Mouse (Mus musculus) embryonic facial prominence, embryonic 14.5 days (tissue): Measurements from ENCODE around the gene Sec14l5. TPM values are rescaled to one million over a fixed set of nuclear protein-coding genes. Genes with fewer than 3 reads are reported as not detected.

ENCODE experiments used
- ATAC-seq: fragments of 200-750 bp; cut with Nextera tagmentation; 2 replicates; pipeline ENCODE4 v1.8.0; 2017; ENCODE audit warnings: low read depth, moderate number of reproducible peaks, moderate TSS enrichment
- DNase-seq: peaks from one replicate; pipeline ENCODE4 v3.0.0-alpha.2; 2015; ENCODE audit warnings: low spot score
- H3K27ac ChIP-seq: fragments of 300-500 bp; sonication (generic); replicated peaks from 2 replicates; pipeline ENCODE4 v1.5.1; 2014; ENCODE audit warnings: low read depth, mild to moderate bottlenecking, low read length, moderate library complexity
- H3K27me3 ChIP-seq: fragments of 300-500 bp; sonication (generic); replicated peaks from 2 replicates; pipeline ENCODE4 v1.6.1; 2014; ENCODE audit warnings: low read length; ENCODE audit not compliant: control insufficient read depth, insufficient read depth
- H3K36me3 ChIP-seq: fragments of 300-500 bp; sonication (generic); 2 replicates; pipeline ENCODE4 v1.6.1; 2014; ENCODE audit warnings: low read length, mixed read lengths; ENCODE audit not compliant: control insufficient read depth, insufficient read depth
- H3K4me1 ChIP-seq: fragments of 300-500 bp; sonication (generic); 2 replicates; pipeline ENCODE4 v1.6.1; 2014; ENCODE audit warnings: antibody characterized with exemption, low read length; ENCODE audit not compliant: control insufficient read depth, insufficient read depth
- H3K4me2 ChIP-seq: fragments of 300-500 bp; sonication (generic); 2 replicates; pipeline ENCODE4 v1.6.1; 2014; ENCODE audit warnings: low read depth, mild to moderate bottlenecking, low read length, moderate library complexity, mixed read lengths
- H3K4me3 ChIP-seq: fragments of 300-500 bp; sonication (generic); 2 replicates; pipeline ENCODE4 v1.5.1; 2014; ENCODE audit warnings: low read depth, mild to moderate bottlenecking, low read length
- H3K9ac ChIP-seq: fragments of 300-500 bp; sonication (generic); 2 replicates; pipeline ENCODE4 v1.6.1; 2014; ENCODE audit warnings: low read depth, mild to moderate bottlenecking, low read length, moderate library complexity, mixed read lengths
- H3K9me3 ChIP-seq: fragments of 300-500 bp; sonication (generic); 2 replicates; pipeline ENCODE4 v1.6.1; 2016; ENCODE audit warnings: low read length; ENCODE audit not compliant: control insufficient read depth
- WGBS: fragments of 180-500 bp; shearing (Covaris S2); extraction: QIAGEN DNeasy Blood & Tissue Kit; methylation state at CpG from one replicate; pipeline ENCODE4 v1.1.7; 2014; 5-methylcytosine and 5-hydroxymethylcytosine counted together
- polyA plus RNA-seq: library from polyadenylated mRNA; unstranded; fragments of >200 nt; fragmentation: Nextera tagmentation; extraction: Ambion mirVana; gene quantifications from 2 replicates; pipeline ENCODE4 v1.2.1, GENCODE M21; 2014

Sec14l5 gene
- polyA plus RNA-seq, 1 experiment from 2014 or later = 0.36 TPM

GRCm38 (mm10) chr16:5159248-5159647 lies 12.3 kb downstream of the Sec14l5 start:
- no peak overlapping the region for H3K4me3 ChIP-seq

GRCm38 (mm10) chr16:5164327-5164726 lies 17.4 kb downstream of the Sec14l5 start:
- Histone ChIP-seq H3K27me3 (no peaks in the 10 kb centered on the region), H3K9ac (no peak overlapping the region), H3K9me3 (no peaks in the 10 kb centered on the region), H3K36me3 (no peaks in the 10 kb centered on the region), H3K4me1 (no peaks in the 10 kb centered on the region), H3K4me3 (no peak overlapping the region), H3K27ac (no peak overlapping the region), H3K4me2 (no peak overlapping the region)
- no peak for DNase-seq
- no peak for ATAC-seq
- WGBS = 77% methylated on average over 6 of the region's 6 CpGs

More at GRCm38 (mm10) chr16:5159248-5159647, 12.3 kb downstream of the Sec14l5 start:
- no peaks in the 10 kb centered on the region for H3K27me3 ChIP-seq
- no peaks in the 10 kb centered on the region for H3K9me3 ChIP-seq
- no peak overlapping the region for H3K4me2 ChIP-seq
- no peaks in the 10 kb centered on the region for H3K4me1 ChIP-seq
- no peaks in the 10 kb centered on the region for H3K36me3 ChIP-seq
- DNase-seq (no peak), ATAC-seq (no peak)
- no peak overlapping the region for H3K27ac ChIP-seq
- H3K9ac ChIP-seq = no peak overlapping the region
- WGBS = 81% methylated on average over 8 of the region's 8 CpGs

- DNase-seq = no peak
- Histone ChIP-seq H3K4me2 (no peak overlapping the region), H3K9me3 (no peaks in the 10 kb centered on the region), H3K27me3 (no peaks in the 10 kb centered on the region), H3K4me1 (no peaks in the 10 kb centered on the region), H3K9ac (no peak overlapping the region), H3K36me3 (no peaks in the 10 kb centered on the region), H3K4me3 (no peak overlapping the region), H3K27ac (no peak overlapping the region)
- no peak for ATAC-seq
- WGBS = 77% methylated on average over 2 of the region's 2 CpGs
Measured at GRCm38 (mm10) chr16:5168038-5168437, 21.1 kb downstream of the Sec14l5 start.

- DNase-seq = no peak
Measured at GRCm38 (mm10) chr16:5168829-5169228, 21.9 kb downstream of the Sec14l5 start.

GRCm38 (mm10) chr16:5172636-5173035 lies 25.7 kb downstream of the Sec14l5 start:
- Histone ChIP-seq H3K27me3 (no peaks in the 10 kb centered on the region), H3K27ac (no peak overlapping the region), H3K9ac (no peak overlapping the region), H3K9me3 (no peaks in the 10 kb centered on the region), H3K36me3 (no peaks in the 10 kb centered on the region), H3K4me1 (no peaks in the 10 kb centered on the region), H3K4me2 (no peak overlapping the region), H3K4me3 (no peak overlapping the region)
- 88% methylated on average over 6 of the region's 6 CpGs for WGBS
- DNase-seq (no peak), ATAC-seq (0 out of 2 replicates have a peak, but pooled peaks have one; percentile 12)

More at GRCm38 (mm10) chr16:5168829-5169228, 21.9 kb downstream of the Sec14l5 start:
- H3K9ac ChIP-seq = no peak overlapping the region
- H3K27ac ChIP-seq = no peak overlapping the region
- H3K4me1 ChIP-seq = no peaks in the 10 kb centered on the region
- 74% methylated on average over 5 of the region's 5 CpGs for WGBS
- ATAC-seq = no peak
- H3K27me3 ChIP-seq = no peaks in the 10 kb centered on the region
- H3K4me3 ChIP-seq = no peak overlapping the region
- no peak overlapping the region for H3K4me2 ChIP-seq
- no peaks in the 10 kb centered on the region for H3K9me3 ChIP-seq
- H3K36me3 ChIP-seq = no peaks in the 10 kb centered on the region

GRCm38 (mm10) chr16:5183310-5183975 lies 36.5 kb downstream of the Sec14l5 start:
- peak; percentile 73; the same call in 1 of the 2 replicates for ATAC-seq
- H3K4me1 ChIP-seq = no peaks in the 10 kb centered on the region
- no peaks in the 10 kb centered on the region for H3K27me3 ChIP-seq
- no peak overlapping the region for H3K27ac ChIP-seq
- no peaks in the 10 kb centered on the region for H3K9me3 ChIP-seq
- no peak overlapping the region for H3K4me3 ChIP-seq
- DNase-seq = peak; percentile 23
- WGBS = 79% methylated on average over 18 of the region's 18 CpGs
- H3K9ac ChIP-seq = no peak overlapping the region
- H3K36me3 ChIP-seq = no peaks in the 10 kb centered on the region
- no peak overlapping the region for H3K4me2 ChIP-seq

GRCm38 (mm10) chr16:5184101-5184500 lies 37.2 kb downstream of the Sec14l5 start:
- no peaks in the 10 kb centered on the region for H3K4me1 ChIP-seq
- H3K4me3 ChIP-seq = no peak overlapping the region
- H3K36me3 ChIP-seq = no peaks in the 10 kb centered on the region
- no peak for ATAC-seq
- H3K27me3 ChIP-seq = no peaks in the 10 kb centered on the region
- no peak overlapping the region for H3K4me2 ChIP-seq
- H3K27ac ChIP-seq = no peak overlapping the region
- no peak overlapping the region for H3K9ac ChIP-seq
- no peaks in the 10 kb centered on the region for H3K9me3 ChIP-seq
- no peak for DNase-seq
- WGBS = 44% methylated on average over 8 of the region's 8 CpGs

- Histone ChIP-seq H3K36me3 (no peaks in the 10 kb centered on the region), H3K27me3 (no peaks in the 10 kb centered on the region), H3K4me2 (no peak overlapping the region), H3K4me1 (no peaks in the 10 kb centered on the region), H3K4me3 (no peak overlapping the region), H3K27ac (no peak overlapping the region), H3K9me3 (no peaks in the 10 kb centered on the region), H3K9ac (no peak overlapping the region)
- ATAC-seq = no peak
- no peak for DNase-seq
- WGBS = 79% methylated on average over 5 of the region's 5 CpGs
Measured at GRCm38 (mm10) chr16:5184956-5185355, 38.0 kb downstream of the Sec14l5 start.

- Histone ChIP-seq H3K4me3 (no peak overlapping the region), H3K36me3 (no peaks in the 10 kb centered on the region), H3K9ac (no peak overlapping the region), H3K4me1 (no peaks in the 10 kb centered on the region), H3K27ac (no peak overlapping the region), H3K4me2 (no peak overlapping the region), H3K9me3 (no peaks in the 10 kb centered on the region), H3K27me3 (no peaks in the 10 kb centered on the region)
- DNase-seq = no peak
- no peak for ATAC-seq
- 64% methylated on average over 7 of the region's 7 CpGs for WGBS
Measured at GRCm38 (mm10) chr16:5185691-5186090, 38.8 kb downstream of the Sec14l5 start.
